Mouse (Mus musculus) small intestine, adult 2 months (tissue): ENCODE data around the gene Rhobtb1. TPM values are rescaled to one million over a fixed set of nuclear protein-coding genes. Genes with fewer than 3 reads are reported as not detected.

Source experiments
- H3K27ac ChIP-seq: fragments of 200-500 bp; 2 replicates; pipeline ENCODE4 v1.5.1; 2012; ENCODE audit warnings: low read depth, low read length, control low read depth, inconsistent platforms; ENCODE audit not compliant: insufficient read depth
- H3K27me3 ChIP-seq: fragments of 200-500 bp; 2 replicates; pipeline ENCODE4 v1.6.1; 2012; ENCODE audit warnings: mild to moderate bottlenecking, moderate library complexity, low read length, inconsistent platforms; ENCODE audit not compliant: control insufficient read depth, insufficient read depth
- H3K36me3 ChIP-seq: fragments of 200-500 bp; 2 replicates; pipeline ENCODE4 v1.6.1; 2012; ENCODE audit warnings: mild to moderate bottlenecking, low read length, control low read depth, inconsistent platforms; ENCODE audit not compliant: control insufficient read depth, insufficient read depth
- H3K4me1 ChIP-seq: fragments of 200-500 bp; 2 replicates; pipeline ENCODE4 v1.6.1; 2012; ENCODE audit warnings: low read length, inconsistent platforms, mixed read lengths; ENCODE audit not compliant: control insufficient read depth, insufficient read depth, insufficient read length
- H3K4me3 ChIP-seq: fragments of 200-500 bp; 2 replicates; pipeline ENCODE4 v1.5.1; 2012; ENCODE audit warnings: low read depth, mild to moderate bottlenecking, control low read depth, inconsistent platforms, low read length, moderate library complexity
- CTCF ChIP-seq: fragments of 200-500 bp; IDR thresholded peaks from 2 replicates; pipeline ENCODE4 v1.5.1; 2012; ENCODE audit warnings: low read depth, mild to moderate bottlenecking, control low read depth, inconsistent platforms, low read length, moderate library complexity, mixed read lengths; ENCODE audit not compliant: insufficient replicate concordance, insufficient read length; ENCODE audit errors: extremely low read depth
- POLR2A ChIP-seq: fragments of 200-500 bp; IDR thresholded peaks from 2 replicates; pipeline ENCODE4 v1.6.1; 2012; ENCODE audit warnings: low read depth, mild to moderate bottlenecking, control low read depth, inconsistent platforms, low read length, moderate library complexity
- WGBS: fragments of 180-500 bp; shearing (Covaris S2); methylation state at CpG from one replicate; pipeline ENCODE4 v1.1.7; 2018; 5-methylcytosine and 5-hydroxymethylcytosine counted together
- polyA plus RNA-seq: library from polyadenylated mRNA; depleted of rRNA; stranded (reverse); fragments of >200 nt; gene quantifications from 2 replicates; pipeline ENCODE4 v1.2.3, GENCODE M21; 2012

The Rhobtb1 gene
- polyA plus RNA-seq, 1 experiment: 7.9 TPM

- no peak overlapping the region for H3K27ac ChIP-seq
- no peaks in the 10 kb centered on the region for H3K27me3 ChIP-seq
- H3K4me1 ChIP-seq: 0 out of 2 replicates have a peak, but pooled peaks cover 1% of the 10 kb centered on the region
- no peaks in the 10 kb centered on the region for H3K36me3 ChIP-seq
- TF ChIP-seq POLR2A (no peak), CTCF (no peak)
- H3K4me3 ChIP-seq: no peak overlapping the region
- WGBS: 85% methylated on average over 13 of the region's 13 CpGs
These were observed 172.8 kb downstream of the Rhobtb1 start for GRCm38 (mm10) chr10:69323986-69324385.

GRCm38 (mm10) chr10:69324816-69325215 is 173.6 kb downstream of the Rhobtb1 start:
- Histone ChIP-seq H3K4me3 (no peak overlapping the region), H3K4me1 (0 out of 2 replicates have a peak, but pooled peaks cover 1% of the 10 kb centered on the region), H3K27me3 (no peaks in the 10 kb centered on the region), H3K27ac (no peak overlapping the region), H3K36me3 (no peaks in the 10 kb centered on the region)
- TF ChIP-seq POLR2A: no peak
- TF ChIP-seq CTCF: no peak
- 91% methylated on average over 7 of the region's 7 CpGs for WGBS

DNA sequence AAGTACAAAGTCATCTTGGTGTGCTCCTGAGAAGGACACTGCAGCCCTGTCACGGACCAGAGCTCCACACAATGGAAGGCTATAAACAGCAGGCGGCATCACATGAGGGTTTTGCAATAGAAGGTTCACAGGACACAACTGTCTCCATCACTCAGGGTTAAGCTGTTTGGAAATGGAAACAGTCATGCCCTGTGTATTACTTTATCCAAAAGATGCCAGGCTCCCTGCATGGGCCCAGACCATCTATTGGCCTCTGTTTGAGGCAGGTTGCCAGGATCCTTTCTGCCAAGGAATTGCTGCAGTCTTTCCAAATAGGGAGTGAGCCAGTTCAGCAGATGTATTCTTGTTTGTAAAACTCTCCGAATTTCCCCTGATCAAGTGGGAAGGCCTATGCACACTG is 175.2 kb downstream of the Rhobtb1 start:
- Histone ChIP-seq H3K4me1 (0 out of 2 replicates have a peak, but pooled peaks cover 1% of the 10 kb centered on the region), H3K4me3 (no peak overlapping the region), H3K27me3 (no peaks in the 10 kb centered on the region), H3K36me3 (no peaks in the 10 kb centered on the region), H3K27ac (no peak overlapping the region)
- TF ChIP-seq CTCF (no peak), POLR2A (no peak)
- 83% methylated on average over 3 of the region's 3 CpGs for WGBS

GRCm38 (mm10) chr10:69327362-69327761 is 176.1 kb downstream of the Rhobtb1 start:
- 28% methylated on average over 8 of the region's 8 CpGs for WGBS
- TF ChIP-seq CTCF (no peak), POLR2A (no peak)
- Histone ChIP-seq H3K4me1 (0 out of 2 replicates have a peak, but pooled peaks cover 1% of the 10 kb centered on the region), H3K27ac (no peak overlapping the region), H3K4me3 (no peak overlapping the region), H3K36me3 (no peaks in the 10 kb centered on the region), H3K27me3 (no peaks in the 10 kb centered on the region)

- TF ChIP-seq CTCF (no peak), POLR2A (no peak)
- WGBS: 70% methylated on average over 12 of the region's 12 CpGs
- no peaks in the 10 kb centered on the region; the same call in 1 of the 2 replicates for H3K36me3 ChIP-seq
These were observed 176.9 kb downstream of the Rhobtb1 start for GRCm38 (mm10) chr10:69328029-69328655.

GRCm38 (mm10) chr10:69328656-69329046 is 177.4 kb downstream of the Rhobtb1 start:
- 0 out of 2 replicates have a peak, but pooled peaks cover 1% of the 10 kb centered on the region for H3K4me1 ChIP-seq
- TF ChIP-seq CTCF (no peak), POLR2A (no peak)
- H3K27me3 ChIP-seq: no peaks in the 10 kb centered on the region
- H3K27ac ChIP-seq: no peak overlapping the region
- no peaks in the 10 kb centered on the region; the same call in 1 of the 2 replicates for H3K36me3 ChIP-seq
- 68% methylated on average over 4 of the region's 4 CpGs for WGBS
- no peak overlapping the region for H3K4me3 ChIP-seq

More at GRCm38 (mm10) chr10:69328029-69328655, 176.9 kb downstream of the Rhobtb1 start:
- H3K27me3 ChIP-seq: no peaks in the 10 kb centered on the region
- no peak overlapping the region for H3K27ac ChIP-seq
- no peak overlapping the region for H3K4me3 ChIP-seq
- 0 out of 2 replicates have a peak, but pooled peaks cover 1% of the 10 kb centered on the region for H3K4me1 ChIP-seq

- Histone ChIP-seq H3K27me3 (no peaks in the 10 kb centered on the region), H3K4me3 (no peak overlapping the region), H3K36me3 (peaks cover under 1% of the 10 kb centered on the region; the same call in 1 of the 2 replicates), H3K27ac (no peak overlapping the region), H3K4me1 (0 out of 2 replicates have a peak, but pooled peaks cover 1% of the 10 kb centered on the region)
- 61% methylated on average over 6 of the region's 6 CpGs for WGBS
- TF ChIP-seq POLR2A (no peak), CTCF (no peak)
These were observed 180.0 kb downstream of the Rhobtb1 start for GRCm38 (mm10) chr10:69331231-69331630.
